Mouse (Mus musculus) liver, embryonic 14.5 days (tissue): ENCODE results near the gene Alkbh7.

ENCODE experiments used
- CTCF ChIP-seq: IDR thresholded peaks from 2 replicates; pipeline ENCODE4 v1.5.1; 2016; ENCODE audit warnings: antibody characterized with exemption, low read depth, control low read depth
- EP300 ChIP-seq: IDR thresholded peaks from 2 replicates; pipeline ENCODE4 v1.6.1; 2016; ENCODE audit warnings: antibody characterized with exemption, low read depth

DNA sequence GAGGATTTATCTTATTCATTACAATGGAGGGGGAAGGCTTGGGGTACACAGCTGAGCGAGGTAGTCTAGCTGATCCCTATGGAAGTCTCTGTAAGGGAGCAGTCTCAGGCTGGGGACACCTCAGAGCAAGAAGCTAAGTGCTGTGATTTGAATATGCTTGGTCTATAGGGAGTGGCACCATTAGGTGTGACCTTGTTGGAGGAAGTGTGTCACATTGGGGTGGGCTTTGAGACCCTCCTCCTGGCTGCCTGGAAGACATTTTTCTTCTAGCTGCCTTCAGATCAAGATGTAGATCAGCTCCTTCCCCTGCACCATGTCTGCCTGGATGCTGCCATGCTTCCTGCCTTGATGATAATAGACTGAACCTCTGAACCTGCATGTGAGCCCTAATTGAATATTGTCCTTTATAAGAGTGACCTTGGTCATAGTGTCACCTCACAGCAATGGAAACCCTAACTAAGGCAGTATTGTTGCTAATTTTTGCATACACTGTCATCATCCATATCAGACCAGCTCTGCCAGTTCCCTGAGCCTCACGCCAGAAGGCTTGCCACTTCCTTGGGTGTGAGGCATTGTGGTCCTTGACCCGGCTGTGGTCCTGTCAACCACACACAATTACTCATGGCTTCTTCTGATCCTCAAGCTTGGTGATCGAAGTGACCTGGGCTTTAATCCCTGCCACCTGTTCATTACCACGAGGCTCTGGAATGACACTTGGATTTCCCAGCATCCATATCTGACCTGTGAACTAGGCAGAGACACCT lies 34.3 kb upstream of the Alkbh7 start:
- no peak for TF ChIP-seq CTCF
- TF ChIP-seq EP300, result no peak
